Mouse (Mus musculus) myocyte (in vitro differentiated cells): ENCODE measurements around the gene Slc39a5.

Experiments used
- POLR2A ChIP-seq: IDR thresholded peaks from one replicate; pipeline ENCODE4 v1.6.1; 2011; ENCODE audit warnings: low read depth, mild to moderate bottlenecking, control low read depth, moderate library complexity; ENCODE audit not compliant: insufficient read length
- POLR2AphosphoS2 ChIP-seq: IDR thresholded peaks from one replicate; pipeline ENCODE4 v1.6.1; 2011; ENCODE audit warnings: low read depth, control low read depth; ENCODE audit not compliant: insufficient read length

DNA sequence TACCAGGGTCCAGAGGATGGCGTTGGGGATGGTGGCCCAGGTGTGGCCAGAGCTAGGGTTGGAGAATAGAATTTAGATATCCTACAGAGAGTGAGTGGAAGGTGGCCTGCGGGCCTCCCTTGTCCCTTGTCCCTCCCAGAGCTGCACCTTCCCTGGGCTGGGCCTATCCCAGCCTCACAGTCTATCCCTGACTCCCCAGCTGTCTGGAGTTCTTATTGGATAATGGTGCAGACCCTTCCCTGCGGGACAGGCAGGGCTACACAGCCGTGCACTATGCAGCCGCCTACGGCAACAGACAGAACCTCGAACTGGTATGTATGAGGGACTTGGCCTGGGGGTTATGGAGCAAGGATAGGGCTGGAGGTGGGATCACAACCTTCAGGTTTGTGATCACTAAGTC, 15.1 kb downstream of the Slc39a5 start:
- no peak for TF ChIP-seq POLR2A
- no peak for TF ChIP-seq POLR2AphosphoS2
